Mouse (Mus musculus) kidney, adult 2 months (tissue): ENCODE data around the gene Igf1r. TPM values are rescaled to one million over a fixed set of nuclear protein-coding genes. Genes with fewer than 3 reads are reported as not detected.
A peak's percentile ranks its signal among the peaks of the same experiment; 100 is the strongest.

ENCODE experiments used
- DNase-seq: peaks from one replicate; pipeline ENCODE4 v3.0.0; 2021
- H3K27ac ChIP-seq: fragments of 200-500 bp; 2 replicates; pipeline ENCODE4 v1.5.1; 2012; ENCODE audit warnings: low read depth, low read length, control low read depth, inconsistent platforms; ENCODE audit not compliant: insufficient read depth
- H3K27me3 ChIP-seq: fragments of 200-500 bp; replicated peaks from 2 replicates; pipeline ENCODE4 v1.6.1; 2012; ENCODE audit warnings: mild to moderate bottlenecking, moderate library complexity, low read length, inconsistent platforms; ENCODE audit not compliant: control insufficient read depth, insufficient read depth
- H3K36me3 ChIP-seq: fragments of 200-500 bp; 2 replicates; pipeline ENCODE4 v1.6.1; 2012; ENCODE audit warnings: mild to moderate bottlenecking, moderate library complexity, low read length, inconsistent platforms; ENCODE audit not compliant: control insufficient read depth, insufficient read depth
- H3K4me1 ChIP-seq: fragments of 200-500 bp; 2 replicates; pipeline ENCODE4 v1.6.1; 2011; ENCODE audit warnings: low read length; ENCODE audit not compliant: control insufficient read depth, insufficient read depth
- H3K4me3 ChIP-seq: fragments of 200-500 bp; 2 replicates; pipeline ENCODE4 v1.5.1; 2011; ENCODE audit warnings: mild to moderate bottlenecking, low read depth, low read length, control low read depth; ENCODE audit not compliant: insufficient read depth
- CTCF ChIP-seq: fragments of 200-500 bp; conservative IDR thresholded peaks from 2 replicates; pipeline ENCODE4 v1.5.1; 2011; ENCODE audit warnings: low read depth, mild to moderate bottlenecking, control low read depth, low read length, moderate library complexity, mixed read lengths; ENCODE audit not compliant: insufficient read depth, insufficient read length
- POLR2A ChIP-seq: fragments of 200-500 bp; IDR thresholded peaks from one replicate; pipeline ENCODE4 v1.6.1; 2011; ENCODE audit warnings: low read depth, low read length, control low read depth
- whole genome bisulfite sequencing: fragments of 180-500 bp; shearing (Covaris S2); methylation state at CpG from one replicate; pipeline ENCODE4 v1.1.7; 2018; 5-methylcytosine and 5-hydroxymethylcytosine counted together
- polyA plus RNA-seq: library from polyadenylated mRNA; depleted of rRNA; stranded (reverse); fragments of >200 nt; gene quantifications from 2 replicates; pipeline ENCODE4 v1.2.3, GENCODE M21; 2012

Igf1r gene
- polyA plus RNA-seq, 1 experiment: 29.2 TPM

DNA sequence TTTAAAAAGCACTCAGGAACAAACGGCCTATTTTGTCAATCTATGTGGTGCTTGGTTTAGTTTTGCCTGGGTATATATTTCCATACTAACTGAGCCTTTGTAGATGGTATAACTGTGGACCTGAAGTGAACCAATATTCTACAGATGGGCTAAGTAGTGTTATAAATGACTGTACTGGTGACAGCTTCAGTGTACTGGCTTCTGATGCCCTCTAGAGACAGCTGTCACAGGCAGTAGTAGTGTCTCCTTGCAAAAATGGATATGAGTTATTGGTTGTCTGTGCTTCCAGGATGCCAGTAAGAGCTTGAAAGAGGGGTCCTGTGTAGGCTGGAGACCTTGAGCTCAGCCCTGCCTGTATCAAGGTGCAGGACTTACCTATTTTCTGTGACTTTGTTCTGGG lies 227.0 kb downstream of the Igf1r start:
- Histone ChIP-seq H3K27ac (no peak overlapping the region), H3K27me3 (no peaks in the 10 kb centered on the region), H3K36me3 (no peaks in the 10 kb centered on the region), H3K4me1 (peaks cover 10% of the 10 kb centered on the region; the same call in 1 of the 2 replicates), H3K4me3 (no peak overlapping the region)
- TF ChIP-seq POLR2A (no peak), CTCF (no peak)
- 94% methylated on average over 1 of the region's 1 CpGs for WGBS
- DNase-seq: no peak

DNA sequence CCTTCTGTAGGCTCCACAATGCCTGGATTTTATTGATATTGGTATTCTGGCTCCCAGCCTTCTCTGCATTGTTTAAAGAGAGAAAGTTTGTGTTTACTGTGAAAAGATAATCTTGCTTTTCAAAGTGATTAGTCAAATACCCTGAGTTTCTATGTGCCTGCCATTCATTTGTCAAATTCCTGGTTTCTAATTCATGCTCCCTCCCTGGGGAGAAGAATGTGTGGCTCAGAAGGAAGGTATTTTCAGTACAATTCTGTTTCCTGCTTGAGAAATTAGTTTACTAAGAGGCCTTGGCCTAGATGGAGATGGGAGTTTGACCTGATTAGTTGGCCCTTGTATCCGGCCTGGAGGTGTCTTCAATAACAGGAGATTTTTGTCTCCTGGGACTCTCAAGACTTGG lies 228.5 kb downstream of the Igf1r start:
- DNase-seq: no peak
- Histone ChIP-seq H3K36me3 (no peaks in the 10 kb centered on the region), H3K4me3 (no peak overlapping the region), H3K27ac (no peak overlapping the region), H3K27me3 (no peaks in the 10 kb centered on the region), H3K4me1 (peaks cover 10% of the 10 kb centered on the region; the same call in 1 of the 2 replicates)
- 60% methylated on average over 1 of the region's 1 CpGs for WGBS
- TF ChIP-seq CTCF: no peak
- TF ChIP-seq POLR2A: no peak

DNA sequence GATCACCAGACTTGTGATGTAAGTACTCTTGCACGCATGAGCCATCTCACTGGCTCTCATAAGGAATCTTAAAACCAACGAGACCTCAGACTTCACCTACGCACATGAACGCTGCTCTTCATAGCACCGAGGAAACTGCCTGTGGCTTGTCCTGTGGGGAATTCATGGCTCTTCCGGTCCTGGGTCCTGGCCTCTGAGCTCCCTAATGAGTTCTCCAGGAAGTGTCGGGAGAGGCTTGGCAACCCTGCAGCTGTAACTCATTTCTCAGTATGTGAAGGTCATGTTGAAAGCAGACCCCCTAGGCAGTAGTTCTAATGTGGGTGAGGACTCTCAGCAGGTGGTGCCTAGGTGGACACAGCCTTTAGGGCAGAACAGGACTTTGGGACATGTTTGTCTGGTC lies 229.4 kb downstream of the Igf1r start:
- peak; percentile 56 for DNase-seq
- Histone ChIP-seq H3K36me3 (no peaks in the 10 kb centered on the region), H3K4me1 (peaks cover 10% of the 10 kb centered on the region; the same call in 1 of the 2 replicates), H3K4me3 (no peak overlapping the region), H3K27me3 (no peaks in the 10 kb centered on the region), H3K27ac (no peak overlapping the region)
- WGBS: 28% methylated on average over 7 of the region's 7 CpGs
- TF ChIP-seq CTCF (no peak), POLR2A (no peak)

DNA sequence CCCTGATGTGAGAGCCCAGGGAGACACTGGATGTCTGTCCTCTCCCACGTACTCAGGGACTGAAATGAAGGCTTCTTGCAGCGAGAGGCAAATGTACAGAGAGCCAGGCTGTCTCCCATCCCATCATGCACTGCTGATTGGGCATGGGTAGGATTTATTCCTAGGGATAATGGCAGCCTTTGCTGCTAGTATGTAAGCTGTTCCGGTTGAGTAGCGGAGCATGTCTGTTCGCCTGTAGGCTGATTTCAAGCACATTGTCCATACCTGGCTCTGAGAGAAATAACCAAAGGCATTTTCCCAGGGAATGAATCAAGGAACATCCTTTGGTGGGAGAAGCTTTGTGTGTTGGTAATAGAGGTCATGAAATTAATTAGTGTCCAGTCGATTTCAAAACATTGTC lies 230.1 kb downstream of the Igf1r start:
- TF ChIP-seq CTCF (no peak), POLR2A (no peak)
- peak; percentile 33 for DNase-seq
- WGBS: 72% methylated on average over 6 of the region's 6 CpGs

DNA sequence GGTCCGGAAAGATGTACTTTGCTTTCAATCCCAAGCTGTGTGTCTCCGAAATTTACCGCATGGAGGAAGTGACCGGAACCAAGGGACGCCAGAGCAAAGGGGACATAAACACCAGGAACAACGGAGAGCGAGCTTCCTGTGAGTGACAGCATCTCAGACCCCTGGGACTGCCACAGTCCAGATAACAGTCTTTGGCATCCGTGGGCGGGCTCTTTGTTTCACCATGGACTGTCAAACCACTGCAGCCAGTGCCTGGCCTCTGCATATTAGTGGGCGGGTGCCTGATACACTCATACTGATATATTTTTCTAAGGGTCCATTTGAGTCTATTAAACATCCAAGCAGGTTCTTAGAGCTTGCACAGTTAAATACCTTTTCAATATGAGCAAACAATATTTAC lies 230.8 kb downstream of the Igf1r start:
- Histone ChIP-seq H3K27me3 (no peaks in the 10 kb centered on the region), H3K4me1 (peaks cover 10% of the 10 kb centered on the region; the same call in 1 of the 2 replicates), H3K36me3 (no peaks in the 10 kb centered on the region; the same call in none of the 2 replicates), H3K4me3 (no peak overlapping the region), H3K27ac (no peak overlapping the region)
- DNase-seq: peak; percentile 42
- TF ChIP-seq CTCF: no peak
- TF ChIP-seq POLR2A: no peak
- WGBS: 74% methylated on average over 10 of the region's 10 CpGs

More for the DNA sequence above, 230.1 kb downstream of the Igf1r start:
- H3K27ac ChIP-seq: no peak overlapping the region
- no peak overlapping the region for H3K4me3 ChIP-seq
- no peaks in the 10 kb centered on the region for H3K27me3 ChIP-seq
- H3K36me3 ChIP-seq: no peaks in the 10 kb centered on the region; the same call in 1 of the 2 replicates
- peaks cover 10% of the 10 kb centered on the region; the same call in 1 of the 2 replicates for H3K4me1 ChIP-seq

DNA sequence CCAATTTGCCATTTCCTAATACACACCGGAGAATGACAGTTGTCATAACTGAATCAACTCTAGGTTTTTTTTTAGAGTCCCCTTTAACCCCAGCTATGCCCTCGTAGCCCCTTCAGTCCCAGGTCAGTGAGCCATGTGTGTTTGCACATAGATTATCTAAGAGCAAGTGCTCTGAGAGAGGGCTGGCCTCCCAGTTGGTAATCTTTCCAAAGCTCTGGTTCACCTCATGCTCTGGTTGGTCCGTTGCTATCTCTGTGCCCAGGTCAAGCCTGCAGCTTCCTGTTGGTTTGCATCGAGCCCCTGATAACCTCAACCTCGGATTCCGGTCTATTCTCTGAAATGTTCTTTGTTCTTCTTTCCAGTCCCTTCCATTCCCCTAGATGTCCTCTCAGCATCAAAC lies 236.6 kb downstream of the Igf1r start:
- Histone ChIP-seq H3K36me3 (peaks cover 9% of the 10 kb centered on the region), H3K27ac (no peak overlapping the region), H3K27me3 (no peaks in the 10 kb centered on the region), H3K4me3 (no peak overlapping the region), H3K4me1 (no peaks in the 10 kb centered on the region)
- no peak for TF ChIP-seq POLR2A
- no peak for TF ChIP-seq CTCF
- WGBS: 78% methylated on average over 6 of the region's 6 CpGs
- DNase-seq: no peak

DNA sequence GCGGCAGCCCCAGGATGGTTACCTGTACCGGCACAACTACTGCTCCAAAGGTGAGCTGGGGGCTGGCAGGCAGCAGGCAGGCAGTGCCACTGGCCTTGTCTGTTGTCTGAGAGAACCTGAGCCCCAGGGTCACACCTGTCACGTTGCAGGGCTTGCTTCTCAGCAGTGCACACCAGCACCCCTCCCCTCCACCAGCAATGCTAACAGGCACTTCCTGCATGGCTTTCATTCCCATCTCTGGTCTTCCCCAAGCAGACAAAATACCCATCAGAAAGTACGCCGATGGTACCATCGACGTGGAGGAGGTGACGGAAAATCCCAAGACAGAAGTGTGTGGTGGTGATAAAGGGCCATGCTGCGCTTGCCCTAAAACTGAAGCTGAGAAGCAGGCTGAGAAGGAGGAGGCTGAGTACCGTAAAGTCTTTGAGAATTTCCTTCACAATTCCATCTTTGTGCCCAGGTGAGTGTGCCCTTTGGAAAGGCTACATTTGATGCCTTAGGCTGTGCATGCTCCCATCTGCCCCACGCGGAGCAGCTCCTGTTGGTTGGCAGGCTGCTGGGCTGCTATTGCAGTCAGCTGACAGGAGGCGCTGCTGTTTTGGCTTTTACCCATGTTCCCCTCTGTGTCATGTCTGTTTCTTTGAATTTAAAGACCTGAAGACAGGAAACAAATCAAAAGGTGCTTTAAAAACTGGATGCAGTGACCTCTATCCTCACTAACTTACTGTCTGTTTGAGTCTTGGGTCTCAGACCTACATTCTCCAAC lies 237.2 kb downstream of the Igf1r start:
- no peak overlapping the region for H3K27ac ChIP-seq
- no peaks in the 10 kb centered on the region for H3K4me1 ChIP-seq
- no peaks in the 10 kb centered on the region for H3K27me3 ChIP-seq
- WGBS: 94% methylated on average over 13 of the region's 13 CpGs
- no peak for TF ChIP-seq POLR2A
- peaks cover 13% of the 10 kb centered on the region for H3K36me3 ChIP-seq
- no peak for DNase-seq
- H3K4me3 ChIP-seq: no peak overlapping the region
